Mouse (Mus musculus) MEL (cell line): ENCODE measurements at regions not wholly inside any gene's neighbourhood (a gene's known extent, or its start where the extent isn't known, plus 50 kb on each side); places are given as distances from the start of the nearest gene placed in this dataset.
"Not testable (repeated sequence)": the region's sequence is repeated elsewhere in the genome, so short reads cannot be mapped to it uniquely, and the experiment has no call there.

Experiments
- ELF1 ChIP-seq: IDR thresholded peaks from 2 replicates; pipeline ENCODE4 v1.6.1; 2014; ENCODE audit warnings: low read depth, mild to moderate bottlenecking, inconsistent platforms, low read length, improper control_type of control experiment, moderate library complexity
- POLR2A ChIP-seq, 2 experiments: IDR thresholded peaks; 2 replicates each; pipeline ENCODE4 v1.6.1; 2011 to 2012; ENCODE audit warnings: low read length in 2 of 2, mild to moderate bottlenecking in 2 of 2, control low read depth in 1 of 2, improper control_type of control experiment in 1 of 2, low read depth in 1 of 2, moderate library complexity in 1 of 2; ENCODE audit not compliant: control insufficient read depth in 1 of 2, insufficient read depth in 1 of 2, poor library complexity in 1 of 2
- RCOR1 ChIP-seq: IDR thresholded peaks from 2 replicates; pipeline ENCODE4 v1.6.1; 2012; ENCODE audit warnings: low read depth, mild to moderate bottlenecking, inconsistent platforms, low read length, improper control_type of control experiment
- UBTF ChIP-seq: IDR thresholded peaks from 2 replicates; pipeline ENCODE4 v1.6.1; 2012; ENCODE audit warnings: low read depth, mild to moderate bottlenecking, inconsistent platforms, low read length, improper control_type of control experiment, moderate library complexity, borderline replicate concordance; ENCODE audit not compliant: insufficient read depth

- TF ChIP-seq ELF1; POLR2A (IDR thresholded peaks at IDR 0.05; ENCODE audit: control insufficient read depth in 1 of 2, insufficient read depth in 1 of 2, low read depth in 1 of 2, low read length in 2 of 2, poor library complexity in 1 of 2); UBTF; RCOR1: not testable (repeated sequence)
Measured at GRCm38 (mm10) chr14:53224789-53225188, 729.2 kb upstream of the Olfr1507 start.
